ENCODE assay signal across 9 mouse cellular contexts in genomic region chr10:14048322-14048915, GRCm38 (mm10).
DNase-seq lines count a peak whose midpoint lies in the region; ATAC-seq and TF ChIP-seq lines count a peak whose summit lies in the region.
"Had no signal": no experiment of that assay in that cellular context is flagged by ENCODE, and none has a peak within 500 bp of the region (broad histone marks: within the 10 kb centered on the region; RNA-seq: fewer than 3 reads in every experiment).

No protein-coding gene starts in this region.

- H3K27ac ChIP-seq in forebrain, embryonic 13.5 days: no peak overlapping the region
- no peak overlapping the region for H3K27ac ChIP-seq in forebrain, embryonic 12.5 days
- no peak overlapping the region for H3K27ac ChIP-seq in midbrain, embryonic 11.5 days (ENCODE audit: low read depth, low read length)
- H3K27ac ChIP-seq in midbrain, embryonic 15.5 days: no peak overlapping the region
- peak overlapping the region; percentile 32 to 52; a peak in 3 of 4 replicates for H3K27ac ChIP-seq in heart, embryonic 14.5 days (replicated peaks in 1 of 2; ENCODE audit: control insufficient read depth in 1 of 2, insufficient read depth in 1 of 2, low read depth in 2 of 2, low read length in 2 of 2)
- H3K27ac ChIP-seq in stomach, postnatal 0 days (replicated peaks): peak overlapping the region; percentile 49; the same call in 1 of the 2 replicates
- H3K27ac ChIP-seq: neural tube, embryonic 12.5 days had no signal

- peak; percentile 15 for TF ChIP-seq CTCF in stomach, postnatal 0 days (IDR thresholded peaks at IDR 0.05; ENCODE audit: low read depth)

- no peak overlapping the region for H3K9ac ChIP-seq in forebrain, embryonic 13.5 days
- H3K9ac ChIP-seq in forebrain, embryonic 12.5 days: no peak overlapping the region
- H3K9ac ChIP-seq in midbrain, embryonic 11.5 days (ENCODE audit: low read length): no peak overlapping the region
- H3K9ac ChIP-seq in midbrain, embryonic 15.5 days: no peak overlapping the region
- H3K9ac ChIP-seq in heart, embryonic 14.5 days (ENCODE audit: low read length): 0 out of 2 replicates have a peak overlapping the region, but pooled peaks have one; percentile 13
- H3K9ac ChIP-seq in stomach, postnatal 0 days (ENCODE audit: low read length): no peak overlapping the region
- H3K9ac ChIP-seq: neural tube, embryonic 12.5 days had no signal

- peaks cover 20% of the 10 kb centered on the region for H3K4me1 ChIP-seq in forebrain, embryonic 13.5 days
- peaks cover 33% of the 10 kb centered on the region for H3K4me1 ChIP-seq in forebrain, embryonic 12.5 days
- peaks cover 7% of the 10 kb centered on the region for H3K4me1 ChIP-seq in midbrain, embryonic 11.5 days (ENCODE audit: control insufficient read depth, insufficient read depth, low read length)
- H3K4me1 ChIP-seq in midbrain, embryonic 15.5 days: peaks cover 3% of the 10 kb centered on the region
- peaks cover 27 to 47% of the 10 kb centered on the region in 2 experiments for H3K4me1 ChIP-seq in heart, embryonic 14.5 days (ENCODE audit: control insufficient read depth in 2 of 2, insufficient read depth in 2 of 2, low read length in 2 of 2)
- H3K4me1 ChIP-seq in stomach, postnatal 0 days (replicated peaks; ENCODE audit: control insufficient read depth, insufficient read depth): peaks cover 9% of the 10 kb centered on the region; the same call in 1 of the 2 replicates

- no peak overlapping the region for H3K4me3 ChIP-seq in forebrain, embryonic 13.5 days
- no peak overlapping the region for H3K4me3 ChIP-seq in forebrain, embryonic 12.5 days (replicated peaks)
- H3K4me3 ChIP-seq in midbrain, embryonic 11.5 days (ENCODE audit: low read depth, low read length): no peak overlapping the region
- no peak overlapping the region for H3K4me3 ChIP-seq in midbrain, embryonic 15.5 days
- H3K4me3 ChIP-seq in heart, embryonic 14.5 days (ENCODE audit: control insufficient read depth in 1 of 2, insufficient read depth in 1 of 2, low read depth in 1 of 2, low read length in 2 of 2): no peak overlapping the region
- no peak overlapping the region for H3K4me3 ChIP-seq in stomach, postnatal 0 days (ENCODE audit: low read depth, low read length)
- H3K4me3 ChIP-seq: neural tube, embryonic 12.5 days had no signal

- H3K4me2 ChIP-seq in forebrain, embryonic 13.5 days: no peak overlapping the region
- H3K4me2 ChIP-seq in forebrain, embryonic 12.5 days: no peak overlapping the region
- no peak overlapping the region for H3K4me2 ChIP-seq in midbrain, embryonic 11.5 days
- H3K4me2 ChIP-seq in midbrain, embryonic 15.5 days: no peak overlapping the region
- peak overlapping the region; percentile 10; the same call in 1 of the 2 replicates for H3K4me2 ChIP-seq in heart, embryonic 14.5 days (ENCODE audit: low read length)
- H3K4me2 ChIP-seq in stomach, postnatal 0 days (replicated peaks; ENCODE audit: low read depth): no peak overlapping the region
- H3K4me2 ChIP-seq: neural tube, embryonic 12.5 days had no signal

- peak; percentile 25; the same call in 1 of the 2 replicates for ATAC-seq in forebrain, embryonic 13.5 days
- ATAC-seq in forebrain, embryonic 12.5 days (ENCODE audit: low FRiP score): no peak
- no peak for ATAC-seq in midbrain, embryonic 11.5 days (ENCODE audit: low FRiP score)
- ATAC-seq in midbrain, embryonic 15.5 days (replicated peaks): no peak
- ATAC-seq in heart, embryonic 14.5 days (ENCODE audit: insufficient number of reproducible peaks, insufficient read depth, low FRiP score, low read depth): no peak
- ATAC-seq in stomach, postnatal 0 days (ENCODE audit: low FRiP score, low TSS enrichment): peak; percentile 78

- H3K36me3 ChIP-seq in forebrain, embryonic 13.5 days (ENCODE audit: poor library complexity, severe bottlenecking): no peaks in the 10 kb centered on the region
- no peaks in the 10 kb centered on the region for H3K36me3 ChIP-seq in forebrain, embryonic 12.5 days (replicated peaks)
- H3K36me3 ChIP-seq in midbrain, embryonic 11.5 days (ENCODE audit: control insufficient read depth, insufficient read depth, low read length): no peaks in the 10 kb centered on the region
- no peaks in the 10 kb centered on the region for H3K36me3 ChIP-seq in midbrain, embryonic 15.5 days (replicated peaks)
- no peaks in the 10 kb centered on the region for H3K36me3 ChIP-seq in heart, embryonic 14.5 days (ENCODE audit: control insufficient read depth, insufficient read depth, low read length)
- no peaks in the 10 kb centered on the region for H3K36me3 ChIP-seq in stomach, postnatal 0 days (ENCODE audit: control insufficient read depth, insufficient read depth, low read length)
- H3K36me3 ChIP-seq: neural tube, embryonic 12.5 days had no signal

- peak; percentile 73 for DNase-seq in midbrain, embryonic 11.5 days (ENCODE audit: low spot score, missing footprints)
- DNase-seq in stomach, postnatal 0 days (ENCODE audit: low spot score): no peak
- no peak for DNase-seq in left cerebral cortex, adult 11 months (ENCODE audit: low spot score)
- DNase-seq in spleen, postnatal 10 days (ENCODE audit: low spot score in 2 of 2): no peak

- no peak for TF ChIP-seq EP300 in stomach, postnatal 0 days (optimal IDR thresholded peaks at IDR 0.05)

- H3K27me3 ChIP-seq in forebrain, embryonic 13.5 days: no peaks in the 10 kb centered on the region
- H3K27me3 ChIP-seq in forebrain, embryonic 12.5 days: no peaks in the 10 kb centered on the region
- no peaks in the 10 kb centered on the region for H3K27me3 ChIP-seq in midbrain, embryonic 11.5 days (ENCODE audit: control insufficient read depth, insufficient read depth, low read length)
- H3K27me3 ChIP-seq in midbrain, embryonic 15.5 days (replicated peaks): no peaks in the 10 kb centered on the region
- no peaks in the 10 kb centered on the region for H3K27me3 ChIP-seq in heart, embryonic 14.5 days (ENCODE audit: control insufficient read depth, insufficient read depth, low read length)
- H3K27me3 ChIP-seq in stomach, postnatal 0 days (ENCODE audit: control insufficient read depth, insufficient read depth, low read length): no peaks in the 10 kb centered on the region
- H3K27me3 ChIP-seq: neural tube, embryonic 12.5 days had no signal

- WGBS in forebrain, embryonic 13.5 days: 63% methylated on average over 5 of the region's 5 CpGs
- 67% methylated on average over 5 of the region's 5 CpGs for WGBS in forebrain, embryonic 12.5 days
- 69% methylated on average over 5 of the region's 5 CpGs for WGBS in midbrain, embryonic 11.5 days
- 62% methylated on average over 5 of the region's 5 CpGs for WGBS in midbrain, embryonic 15.5 days
- WGBS in heart, embryonic 14.5 days: 28% methylated on average over 5 of the region's 5 CpGs
- 35% methylated on average over 5 of the region's 5 CpGs for WGBS in stomach, postnatal 0 days

- no peaks in the 10 kb centered on the region for H3K9me3 ChIP-seq in forebrain, embryonic 13.5 days (replicated peaks)
- no peaks in the 10 kb centered on the region for H3K9me3 ChIP-seq in forebrain, embryonic 12.5 days
- no peaks in the 10 kb centered on the region for H3K9me3 ChIP-seq in midbrain, embryonic 11.5 days (ENCODE audit: control insufficient read depth, low read length)
- no peaks in the 10 kb centered on the region for H3K9me3 ChIP-seq in midbrain, embryonic 15.5 days
- H3K9me3 ChIP-seq in heart, embryonic 14.5 days (ENCODE audit: control insufficient read depth, low read length): no peaks in the 10 kb centered on the region
- H3K9me3 ChIP-seq in stomach, postnatal 0 days (ENCODE audit: control insufficient read depth, low read length): no peaks in the 10 kb centered on the region
- H3K9me3 ChIP-seq: neural tube, embryonic 12.5 days had no signal

Comparison
In these comparisons a context has a peak if more than half of its experiments do, and no peak if none do; other contexts are left out.
1. ATAC-seq: peak in forebrain, embryonic 13.5 days (single experiment) and stomach, postnatal 0 days (single experiment); none in forebrain, embryonic 12.5 days (single experiment), midbrain, embryonic 11.5 days (single experiment), midbrain, embryonic 15.5 days (single experiment) and heart, embryonic 14.5 days (single experiment).
2. H3K27ac ChIP-seq: peak in heart, embryonic 14.5 days (2 of 2) and stomach, postnatal 0 days (single experiment); none in forebrain, embryonic 13.5 days (single experiment), forebrain, embryonic 12.5 days (single experiment), midbrain, embryonic 11.5 days (single experiment) and midbrain, embryonic 15.5 days (single experiment).